In genomic region chr9:56271326-56272246, GRCm38 (mm10) we compare ENCODE assay signal across 14 mouse cellular contexts.
DNase-seq lines count a peak whose midpoint lies in the region; ATAC-seq and TF ChIP-seq lines count a peak whose summit lies in the region.
"Had no signal": no experiment of that assay in that cellular context is flagged by ENCODE, and none has a peak within 500 bp of the region (broad histone marks: within the 10 kb centered on the region; RNA-seq: fewer than 3 reads in every experiment).

No protein-coding gene starts in this region.

- WGBS in hindbrain, embryonic 14.5 days, result 52% methylated on average over 21 of the region's 21 CpGs
- WGBS in midbrain, embryonic 14.5 days, result 69% methylated on average over 21 of the region's 21 CpGs
- 79% methylated on average over 21 of the region's 21 CpGs for WGBS in liver, postnatal 0 days (ENCODE audit: insufficient replicate concordance)

- peak overlapping the region; percentile 38 for H3K4me2 ChIP-seq in hindbrain, embryonic 14.5 days (replicated peaks)
- H3K4me2 ChIP-seq in midbrain, embryonic 14.5 days (ENCODE audit: low read length), result peak overlapping the region; percentile 9; the same call in 1 of the 2 replicates
- H3K4me2 ChIP-seq in liver, postnatal 0 days (ENCODE audit: low read depth, low read length), result no peak overlapping the region
- H3K4me2 ChIP-seq: lung, embryonic 15.5 days had no signal

- H3K4me1 ChIP-seq in MEL (ENCODE audit: control insufficient read depth in 1 of 2, insufficient read depth in 2 of 2, low read length in 2 of 2), result peaks cover 6 to 11% of the 10 kb centered on the region in 2 experiments
- H3K4me1 ChIP-seq in bone marrow macrophage, adult 2 months (ENCODE audit: control insufficient read depth, insufficient read depth, low read length), result peaks cover 44% of the 10 kb centered on the region
- peaks cover 5% of the 10 kb centered on the region for H3K4me1 ChIP-seq in hindbrain, embryonic 14.5 days (replicated peaks; ENCODE audit: control insufficient read depth, insufficient read depth, low read length)
- H3K4me1 ChIP-seq in midbrain, embryonic 14.5 days (ENCODE audit: control insufficient read depth, insufficient read depth, low read length), result no peaks in the 10 kb centered on the region
- no peaks in the 10 kb centered on the region for H3K4me1 ChIP-seq in liver, postnatal 0 days (ENCODE audit: insufficient read depth)
- H3K4me1 ChIP-seq: lung, embryonic 15.5 days had no signal

- no peak overlapping the region for H3K4me3 ChIP-seq in MEL (ENCODE audit: control insufficient read depth in 1 of 2, insufficient read depth in 1 of 2, low read depth in 2 of 2, low read length in 2 of 2)
- no peak overlapping the region; the same call in 1 of the 2 replicates for H3K4me3 ChIP-seq in bone marrow macrophage, adult 2 months (ENCODE audit: insufficient read depth, low read length)
- H3K4me3 ChIP-seq in hindbrain, embryonic 14.5 days (replicated peaks; ENCODE audit: low read length), result no peak overlapping the region
- H3K4me3 ChIP-seq in midbrain, embryonic 14.5 days (replicated peaks; ENCODE audit: low read depth, low read length), result no peak overlapping the region
- H3K4me3 ChIP-seq in liver, postnatal 0 days (ENCODE audit: low read depth, low read length), result no peak overlapping the region
- H3K4me3 ChIP-seq: lung, embryonic 15.5 days had no signal

- H3K9me3 ChIP-seq in MEL (replicated peaks; ENCODE audit: insufficient read depth, low read length), result no peaks in the 10 kb centered on the region
- no peaks in the 10 kb centered on the region for H3K9me3 ChIP-seq in hindbrain, embryonic 14.5 days (ENCODE audit: control insufficient read depth, low read length)
- H3K9me3 ChIP-seq in midbrain, embryonic 14.5 days (ENCODE audit: control insufficient read depth, low read length), result no peaks in the 10 kb centered on the region
- H3K9me3 ChIP-seq in liver, postnatal 0 days (ENCODE audit: low read length), result no peaks in the 10 kb centered on the region
- H3K9me3 ChIP-seq: lung, embryonic 15.5 days had no signal

- H3K36me3 ChIP-seq in MEL (ENCODE audit: control insufficient read depth in 1 of 2, insufficient read depth in 2 of 2, low read length in 2 of 2), result peaks cover 0 to 13% of the 10 kb centered on the region in 2 experiments; a peak in 2 of 4 replicates
- H3K36me3 ChIP-seq in hindbrain, embryonic 14.5 days (replicated peaks; ENCODE audit: control insufficient read depth, insufficient read depth), result no peaks in the 10 kb centered on the region
- no peaks in the 10 kb centered on the region for H3K36me3 ChIP-seq in midbrain, embryonic 14.5 days (ENCODE audit: control insufficient read depth, insufficient read depth, low read length)
- H3K36me3 ChIP-seq in liver, postnatal 0 days (replicated peaks; ENCODE audit: insufficient read depth, low read length), result no peaks in the 10 kb centered on the region
- H3K36me3 ChIP-seq: lung, embryonic 15.5 days had no signal

- TF ChIP-seq EP300 in MEL (IDR thresholded peaks at IDR 0.05; ENCODE audit: low read depth in 1 of 2, low read length in 2 of 2), result no peak
- TF ChIP-seq EP300 in liver, postnatal 0 days (IDR thresholded peaks at IDR 0.05; ENCODE audit: low read depth), result no peak

- no peak for TF ChIP-seq RAD21 in MEL (IDR thresholded peaks at IDR 0.05; ENCODE audit: low read depth, low read length)

- H3K27ac ChIP-seq in MEL (ENCODE audit: control insufficient read depth, low read depth, low read length), result no peak overlapping the region
- peak overlapping the region; percentile 72 for H3K27ac ChIP-seq in bone marrow macrophage, adult 2 months (ENCODE audit: insufficient read depth, low read depth, low read length)
- H3K27ac ChIP-seq in hindbrain, embryonic 14.5 days, result peak overlapping the region; percentile 65
- peak overlapping the region; percentile 22 for H3K27ac ChIP-seq in midbrain, embryonic 14.5 days (replicated peaks; ENCODE audit: low read depth, low read length)
- H3K27ac ChIP-seq in liver, postnatal 0 days (ENCODE audit: low read depth), result no peak overlapping the region
- H3K27ac ChIP-seq: lung, embryonic 15.5 days; stomach, postnatal 0 days had no signal

- H3K9ac ChIP-seq in MEL (ENCODE audit: control insufficient read depth, low read depth, low read length, poor library complexity, severe bottlenecking), result no peak overlapping the region
- H3K9ac ChIP-seq in hindbrain, embryonic 14.5 days, result no peak overlapping the region; the same call in 1 of the 2 replicates
- no peak overlapping the region for H3K9ac ChIP-seq in midbrain, embryonic 14.5 days (replicated peaks; ENCODE audit: low read length)
- no peak overlapping the region for H3K9ac ChIP-seq in liver, postnatal 0 days (replicated peaks)
- H3K9ac ChIP-seq: lung, embryonic 15.5 days had no signal

- no peaks in the 10 kb centered on the region for H3K79me2 ChIP-seq in MEL (ENCODE audit: control insufficient read depth, insufficient read depth, low read length, poor library complexity)

- H3K27me3 ChIP-seq in MEL (ENCODE audit: control insufficient read depth in 1 of 2, insufficient read depth in 2 of 2, low read length in 2 of 2), result no peaks in the 10 kb centered on the region
- H3K27me3 ChIP-seq in hindbrain, embryonic 14.5 days (ENCODE audit: control insufficient read depth, insufficient read depth, low read length), result no peaks in the 10 kb centered on the region
- H3K27me3 ChIP-seq in midbrain, embryonic 14.5 days (ENCODE audit: control insufficient read depth, insufficient read depth, low read length), result no peaks in the 10 kb centered on the region
- no peaks in the 10 kb centered on the region for H3K27me3 ChIP-seq in liver, postnatal 0 days (ENCODE audit: insufficient read depth, low read length)
- H3K27me3 ChIP-seq: lung, embryonic 15.5 days had no signal

- ATAC-seq in hindbrain, embryonic 14.5 days (ENCODE audit: low FRiP score), result peak; percentile 64
- no peak for ATAC-seq in midbrain, embryonic 14.5 days (ENCODE audit: low FRiP score, low TSS enrichment)
- ATAC-seq in liver, postnatal 0 days, result no peak
- ATAC-seq: CD4-positive, CD25-positive, alpha-beta regulatory T cell, adult 4 months had no signal

- no peak for TF ChIP-seq POLR2A in MEL (IDR thresholded peaks at IDR 0.05; ENCODE audit: control insufficient read depth in 1 of 2, insufficient read depth in 1 of 2, low read depth in 1 of 2, low read length in 2 of 2, poor library complexity in 1 of 2)
- TF ChIP-seq POLR2A in bone marrow macrophage, adult 2 months (IDR thresholded peaks at IDR 0.05; ENCODE audit: borderline replicate concordance, low read depth, low read length), result no peak

- DNase-seq in MEL (ENCODE audit: low read depth, low spot score) (peak; percentile 23), adipocyte (ENCODE audit: low spot score) (no peak)
- peak; percentile 52 for DNase-seq in hindbrain, embryonic 14.5 days (ENCODE audit: low spot score)
- DNase-seq in midbrain, embryonic 14.5 days, result peak; percentile 58
- no peak for DNase-seq in adrenal gland, adult 8-10 months
- DNase-seq in thymus, postnatal 14 days, result no peak
- DNase-seq in liver, postnatal 0 days, result no peak
- DNase-seq: adrenal gland, postnatal 14 days; cerebellum, postnatal 10 days; thymus, postnatal 4 days had no signal

- no peak for TF ChIP-seq CTCF in MEL (IDR thresholded peaks at IDR 0.05 in 2 of 3, conservative IDR thresholded peaks at IDR 0.05 in 1 of 3; ENCODE audit: control insufficient read depth in 1 of 3, insufficient read depth in 1 of 3, low read depth in 2 of 3, low read length in 3 of 3, poor library complexity in 1 of 3, severe bottlenecking in 1 of 3)
- TF ChIP-seq CTCF in bone marrow macrophage, adult 2 months (IDR thresholded peaks at IDR 0.05; ENCODE audit: low read depth, low read length), result no peak
- no peak for TF ChIP-seq CTCF in liver, postnatal 0 days (IDR thresholded peaks at IDR 0.05; ENCODE audit: low read depth)

TF ChIP-seq in MEL, 35 proteins besides CTCF, POLR2A, EP300 and RAD21:
- TF ChIP-seq TCF12 (IDR thresholded peaks at IDR 0.05; ENCODE audit: low read depth, low read length) (no peak), ETS1 (IDR thresholded peaks at IDR 0.05; ENCODE audit: low read depth, low read length) (no peak), MEF2A (IDR thresholded peaks at IDR 0.05; ENCODE audit: extremely low read depth, insufficient replicate concordance, low read depth, low read length, poor library complexity, severe bottlenecking) (no peak), USF2 (IDR thresholded peaks at IDR 0.05; ENCODE audit: borderline replicate concordance in 1 of 2, insufficient read depth in 1 of 2, low read depth in 1 of 2, low read length in 2 of 2) (no peak), MXI1 (IDR thresholded peaks at IDR 0.05; ENCODE audit: low read depth, low read length) (no peak), ZNF384 (IDR thresholded peaks at IDR 0.05; ENCODE audit: low read depth, low read length) (no peak), MYB (IDR thresholded peaks at IDR 0.05; ENCODE audit: low read depth, low read length) (no peak), USF1 (IDR thresholded peaks at IDR 0.05; ENCODE audit: low read depth, low read length) (no peak), ZC3H11A (IDR thresholded peaks at IDR 0.05; ENCODE audit: low read depth, low read length) (no peak), ELF1 (IDR thresholded peaks at IDR 0.05; ENCODE audit: low read depth, low read length) (no peak), SMC3 (IDR thresholded peaks at IDR 0.05; ENCODE audit: low read depth, low read length) (no peak), TBP (IDR thresholded peaks at IDR 0.05; ENCODE audit: low read depth, low read length) (no peak), CHD1 (IDR thresholded peaks at IDR 0.05; ENCODE audit: low read depth, low read length) (no peak), CHD2 (IDR thresholded peaks at IDR 0.05; ENCODE audit: low read length) (no peak), KAT2A (conservative IDR thresholded peaks at IDR 0.05; ENCODE audit: low read depth, low read length) (no peak), SIN3A (IDR thresholded peaks at IDR 0.05; ENCODE audit: low read length) (no peak), E2F4 (IDR thresholded peaks at IDR 0.05; ENCODE audit: borderline replicate concordance, low read depth, low read length) (no peak), ZKSCAN1 (IDR thresholded peaks at IDR 0.05; ENCODE audit: low read depth, low read length) (no peak)

Comparison
In these comparisons a context has a peak if more than half of its experiments do, and no peak if none do; other contexts are left out.
1. DNase-seq: peak in MEL (single experiment), hindbrain, embryonic 14.5 days (single experiment) and midbrain, embryonic 14.5 days (single experiment); none in adrenal gland, adult 8-10 months (single experiment), adipocyte (single experiment), thymus, postnatal 14 days (single experiment) and liver, postnatal 0 days (single experiment).
2. H3K27ac ChIP-seq: peak in bone marrow macrophage, adult 2 months (single experiment), hindbrain, embryonic 14.5 days (single experiment) and midbrain, embryonic 14.5 days (single experiment); none in MEL (single experiment) and liver, postnatal 0 days (single experiment).